Mouse (Mus musculus) olfactory bulb, adult 2 months (tissue): Measurements from ENCODE around the gene Sept6.

Experiments used
- CTCF ChIP-seq: fragments of 200-500 bp; IDR thresholded peaks from 2 replicates; pipeline ENCODE4 v1.5.1; 2012; ENCODE audit warnings: low read depth, mild to moderate bottlenecking, low read length, moderate library complexity; ENCODE audit not compliant: insufficient read depth
- POLR2A ChIP-seq: fragments of 200-500 bp; IDR thresholded peaks from 2 replicates; pipeline ENCODE4 v1.6.1; 2012; ENCODE audit warnings: mild to moderate bottlenecking, low read depth, low read length, moderate library complexity; ENCODE audit not compliant: insufficient read depth

GRCm38 (mm10) chrX:36988754-36989153, 2.8 kb downstream of the Sept6 start:
- TF ChIP-seq CTCF = no peak
- no peak for TF ChIP-seq POLR2A
